In the genomic region with DNA sequence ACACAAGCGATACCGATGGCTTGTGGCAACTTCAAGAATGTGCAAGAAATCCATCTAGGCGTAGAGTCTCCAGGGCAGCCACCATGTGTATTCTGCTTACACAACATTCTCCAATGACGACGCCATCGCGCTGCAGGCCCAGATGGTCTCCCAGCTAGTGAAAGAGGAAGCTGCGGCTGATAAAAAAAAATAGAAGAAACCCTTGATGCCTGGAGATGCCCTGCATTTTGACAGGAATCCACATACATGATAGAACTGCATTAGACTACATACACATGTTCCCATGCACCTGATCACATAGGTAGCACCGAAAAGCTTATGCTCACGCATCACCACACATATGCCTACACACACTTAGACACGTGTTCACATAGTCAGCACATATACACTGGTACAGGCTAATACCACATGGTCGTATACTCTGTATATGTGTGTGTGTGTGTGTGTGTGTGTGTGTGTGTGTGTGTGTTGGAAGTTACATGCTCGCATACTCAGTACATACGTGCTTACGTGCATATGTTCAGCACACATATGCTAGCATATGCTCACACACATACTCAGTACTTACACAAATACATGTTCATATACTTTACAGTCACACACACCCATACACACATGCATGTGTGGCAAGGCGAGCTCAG, we compare ENCODE assay signal across 11 mouse cellular contexts. TPM values are rescaled to one million over a fixed set of nuclear protein-coding genes. Genes with fewer than 3 reads are reported as not detected.
DNase-seq lines count a peak whose midpoint lies in the region; ATAC-seq and TF ChIP-seq lines count a peak whose summit lies in the region.
"Had no signal": no experiment of that assay in that cellular context is flagged by ENCODE, and none has a peak within 500 bp of the region (broad histone marks: within the 10 kb centered on the region; RNA-seq: fewer than 3 reads in every experiment).

No protein-coding gene starts in this region.

- H3K36me3 ChIP-seq in lung, embryonic 14.5 days (ENCODE audit: insufficient read depth) = no peaks in the 10 kb centered on the region
- no peaks in the 10 kb centered on the region for H3K36me3 ChIP-seq in hindbrain, embryonic 12.5 days

- DNase-seq in lung, embryonic 14.5 days = peak; percentile 24
- DNase-seq in lung, adult 2 months = no peak
- DNase-seq in cerebellum, adult 11 months = peak; percentile 49
- DNase-seq in lung, postnatal 4 days = peak; percentile 53 to 57
- peak; percentile 69 for DNase-seq in thymus, postnatal 14 days
- no peak for DNase-seq in retina, embryonic 14.5 days (ENCODE audit: low spot score)
- DNase-seq in frontal cortex, postnatal 25 days (ENCODE audit: low spot score in 2 of 2) = no peak
- DNase-seq: gastrocnemius, postnatal 36 days had no signal

- H3K9ac ChIP-seq in lung, embryonic 14.5 days = no peak overlapping the region
- no peak overlapping the region for H3K9ac ChIP-seq in hindbrain, embryonic 12.5 days

- WGBS in lung, embryonic 14.5 days = 86% methylated on average over 16 of the region's 16 CpGs
- 87% methylated on average over 16 of the region's 16 CpGs for WGBS in lung, adult 2 months
- WGBS in hindbrain, embryonic 12.5 days = 82% methylated on average over 16 of the region's 16 CpGs

- H3K27ac ChIP-seq in lung, embryonic 14.5 days (ENCODE audit: low read depth) = no peak overlapping the region
- no peak overlapping the region for H3K27ac ChIP-seq in hindbrain, embryonic 12.5 days
- H3K27ac ChIP-seq: kidney, postnatal 0 days had no signal

- TF ChIP-seq POLR2A in lung, adult 2 months (IDR thresholded peaks at IDR 0.05; ENCODE audit: borderline replicate concordance, extremely low read depth, low read depth, low read length) = no peak

- H3K27me3 ChIP-seq in lung, embryonic 14.5 days (ENCODE audit: insufficient read depth, low read length) = no peaks in the 10 kb centered on the region
- H3K27me3 ChIP-seq in hindbrain, embryonic 12.5 days = no peaks in the 10 kb centered on the region

- H3K4me3 ChIP-seq in lung, embryonic 14.5 days (ENCODE audit: low read depth, low read length) = no peak overlapping the region
- no peak overlapping the region for H3K4me3 ChIP-seq in lung, adult 2 months (replicated peaks; ENCODE audit: extremely low read depth, low read depth, low read length)
- H3K4me3 ChIP-seq in hindbrain, embryonic 12.5 days = no peak overlapping the region

- peaks cover 4% of the 10 kb centered on the region; the same call in 1 of the 2 replicates for H3K4me1 ChIP-seq in lung, embryonic 14.5 days (ENCODE audit: insufficient read depth)
- H3K4me1 ChIP-seq in lung, adult 2 months (ENCODE audit: control insufficient read depth, insufficient read depth, low read length) = peaks cover 6% of the 10 kb centered on the region
- peaks cover 6% of the 10 kb centered on the region for H3K4me1 ChIP-seq in hindbrain, embryonic 12.5 days

- TF ChIP-seq CTCF in lung, embryonic 14.5 days (IDR thresholded peaks at IDR 0.05; ENCODE audit: low read depth) = no peak
- no peak for TF ChIP-seq CTCF in lung, adult 2 months (IDR thresholded peaks at IDR 0.05; ENCODE audit: insufficient read depth, low read length)

- H3K4me2 ChIP-seq in lung, embryonic 14.5 days = no peak overlapping the region
- H3K4me2 ChIP-seq in hindbrain, embryonic 12.5 days (replicated peaks) = no peak overlapping the region

- ATAC-seq in lung, embryonic 14.5 days (ENCODE audit: insufficient read depth) = no peak
- no peak for ATAC-seq in hindbrain, embryonic 12.5 days (ENCODE audit: low FRiP score)

- no peaks in the 10 kb centered on the region for H3K9me3 ChIP-seq in lung, embryonic 14.5 days (ENCODE audit: low read depth, low read length)
- H3K9me3 ChIP-seq in hindbrain, embryonic 12.5 days (replicated peaks) = no peaks in the 10 kb centered on the region

RNA-seq across cellular contexts. Expression of a gene that starts 8.4 kb away (rescaled TPM):
- 41.7 and 48.1 TPM in 2 replicates for polyA plus RNA-seq in lung, embryonic 14.5 days (2014; fragmentation: Nextera tagmentation; extraction: Ambion mirVana)
- polyA plus RNA-seq in lung, adult 2 months (2012; rRNA removed) = 37.1 and 43.5 TPM in 2 replicates
- 30.0 and 31.4 TPM in 2 replicates for polyA plus RNA-seq in hindbrain, embryonic 12.5 days (2016; fragmentation: Nextera tagmentation; extraction: Ambion mirVana)

RNA-seq across cellular contexts. Expression of a gene that starts 19.9 kb away (rescaled TPM):
- 0.37 TPM in 1 of 2 replicates, not detected in the other for polyA plus RNA-seq in lung, embryonic 14.5 days (2014; fragmentation: Nextera tagmentation; extraction: Ambion mirVana)
- 1.7 and 2.5 TPM in 2 replicates for polyA plus RNA-seq in lung, adult 2 months (2012; rRNA removed)
- 2.3 and 2.6 TPM in 2 replicates for polyA plus RNA-seq in hindbrain, embryonic 12.5 days (2016; fragmentation: Nextera tagmentation; extraction: Ambion mirVana)
- polyA plus RNA-seq: kidney, postnatal 0 days; liver, embryonic 16.5 days had no signal

Comparison
In these comparisons a context has a peak if more than half of its experiments do, and no peak if none do; other contexts are left out.
1. DNase-seq: peak in lung, embryonic 14.5 days (single experiment), cerebellum, adult 11 months (single experiment), lung, postnatal 4 days (2 of 2) and thymus, postnatal 14 days (single experiment); none in lung, adult 2 months (single experiment), retina, embryonic 14.5 days (single experiment) and frontal cortex, postnatal 25 days (0 of 2).